Mouse (Mus musculus): ENCODE data around the gene Hnrnpa0. TPM values are rescaled to one million over a fixed set of nuclear protein-coding genes. Genes with fewer than 3 reads are reported as not detected.

Gene Hnrnpa0
- total and polyA plus RNA-seq, 3 experiments, result 165 to 381 (median 209) TPM

- no peak overlapping the region for H3K4me3 ChIP-seq (ENCODE audit: control insufficient read depth in 1 of 2, insufficient read depth in 1 of 2, low read depth in 2 of 2, low read length in 2 of 2)
- H3K9me3 ChIP-seq (replicated peaks; ENCODE audit: insufficient read depth, low read length), result no peaks in the 10 kb centered on the region
- H3K4me1 ChIP-seq (ENCODE audit: control insufficient read depth in 1 of 2, insufficient read depth in 2 of 2, low read length in 2 of 2), result no peaks in the 10 kb centered on the region
- TF ChIP-seq CTCF (IDR thresholded peaks at IDR 0.05 in 2 of 3, conservative IDR thresholded peaks at IDR 0.05 in 1 of 3; ENCODE audit: control insufficient read depth in 1 of 3, insufficient read depth in 1 of 3, low read depth in 2 of 3, low read length in 3 of 3, poor library complexity in 1 of 3, severe bottlenecking in 1 of 3), result 0 out of 6 replicates have a peak, but pooled peaks of 1 of the 3 experiments have one; percentile 6
- no peak for TF ChIP-seq CHD2 (IDR thresholded peaks at IDR 0.05; ENCODE audit: low read length)
- no peak overlapping the region for H3K27ac ChIP-seq (ENCODE audit: control insufficient read depth, low read depth, low read length)
- H3K36me3 ChIP-seq (ENCODE audit: control insufficient read depth in 1 of 2, insufficient read depth in 2 of 2, low read length in 2 of 2), result peaks cover 0 to 26% of the 10 kb centered on the region in 2 experiments; a peak in 2 of 4 replicates
- no peak overlapping the region for H3K9ac ChIP-seq (ENCODE audit: control insufficient read depth, low read depth, low read length, poor library complexity, severe bottlenecking)
- H3K27me3 ChIP-seq (ENCODE audit: control insufficient read depth in 1 of 2, insufficient read depth in 2 of 2, low read length in 2 of 2), result no peaks in the 10 kb centered on the region
- DNase-seq (ENCODE audit: low read depth, low spot score), result no peak
- no peaks in the 10 kb centered on the region for H3K79me2 ChIP-seq (ENCODE audit: control insufficient read depth, insufficient read depth, low read length, poor library complexity)
Measured at GRCm38 (mm10) chr13:58177511-58178208, 49.3 kb upstream of the Hnrnpa0 start.

- H3K4me3 ChIP-seq (ENCODE audit: control insufficient read depth in 1 of 2, insufficient read depth in 1 of 2, low read depth in 2 of 2, low read length in 2 of 2), result no peak overlapping the region
- H3K27me3 ChIP-seq (ENCODE audit: control insufficient read depth in 1 of 2, insufficient read depth in 2 of 2, low read length in 2 of 2), result no peaks in the 10 kb centered on the region
- TF ChIP-seq ETS1 (IDR thresholded peaks at IDR 0.05; ENCODE audit: low read depth, low read length) (no peak), GATA1 (IDR thresholded peaks at IDR 0.05; ENCODE audit: low read depth, low read length) (no peak), MXI1 (IDR thresholded peaks at IDR 0.05; ENCODE audit: low read depth, low read length) (no peak), SMC3 (IDR thresholded peaks at IDR 0.05; ENCODE audit: low read depth, low read length) (no peak), MEF2A (IDR thresholded peaks at IDR 0.05; ENCODE audit: extremely low read depth, insufficient replicate concordance, low read depth, low read length, poor library complexity, severe bottlenecking) (no peak), POLR2A (IDR thresholded peaks at IDR 0.05; ENCODE audit: control insufficient read depth in 1 of 2, insufficient read depth in 1 of 2, low read depth in 1 of 2, low read length in 2 of 2, poor library complexity in 1 of 2) (no peak), MYC (IDR thresholded peaks at IDR 0.05; ENCODE audit: low read depth, low read length) (no peak), CTCF (IDR thresholded peaks at IDR 0.05 in 2 of 3, conservative IDR thresholded peaks at IDR 0.05 in 1 of 3; ENCODE audit: control insufficient read depth in 1 of 3, insufficient read depth in 1 of 3, low read depth in 2 of 3, low read length in 3 of 3, poor library complexity in 1 of 3, severe bottlenecking in 1 of 3) (no peak), NRF1 (IDR thresholded peaks at IDR 0.05; ENCODE audit: insufficient read depth, low read depth, low read length, poor library complexity, severe bottlenecking) (no peak)
- no peak overlapping the region for H3K9ac ChIP-seq (ENCODE audit: control insufficient read depth, low read depth, low read length, poor library complexity, severe bottlenecking)
- no peaks in the 10 kb centered on the region for H3K9me3 ChIP-seq (replicated peaks; ENCODE audit: insufficient read depth, low read length)
- no peak for DNase-seq (ENCODE audit: low read depth, low spot score)
- H3K79me2 ChIP-seq (ENCODE audit: control insufficient read depth, insufficient read depth, low read length, poor library complexity), result no peaks in the 10 kb centered on the region
- H3K4me1 ChIP-seq (ENCODE audit: control insufficient read depth in 1 of 2, insufficient read depth in 2 of 2, low read length in 2 of 2), result no peaks in the 10 kb centered on the region
- peaks cover 0 to 18% of the 10 kb centered on the region in 2 experiments; a peak in 2 of 4 replicates for H3K36me3 ChIP-seq (ENCODE audit: control insufficient read depth in 1 of 2, insufficient read depth in 2 of 2, low read length in 2 of 2)
- H3K27ac ChIP-seq (ENCODE audit: control insufficient read depth, low read depth, low read length), result no peak overlapping the region
Measured at GRCm38 (mm10) chr13:58176105-58176504, 47.7 kb upstream of the Hnrnpa0 start.

- H3K4me3 ChIP-seq (ENCODE audit: control insufficient read depth in 1 of 2, insufficient read depth in 1 of 2, low read depth in 2 of 2, low read length in 2 of 2), result no peak overlapping the region
- no peaks in the 10 kb centered on the region for H3K9me3 ChIP-seq (replicated peaks; ENCODE audit: insufficient read depth, low read length)
- H3K4me1 ChIP-seq (ENCODE audit: control insufficient read depth in 1 of 2, insufficient read depth in 2 of 2, low read length in 2 of 2), result no peaks in the 10 kb centered on the region
- TF ChIP-seq HCFC1 (IDR thresholded peaks at IDR 0.05; ENCODE audit: low read depth, low read length) (no peak), BHLHE40 (IDR thresholded peaks at IDR 0.05; ENCODE audit: borderline replicate concordance, low read depth, low read length) (no peak), CHD1 (IDR thresholded peaks at IDR 0.05; ENCODE audit: low read depth, low read length) (no peak), MYB (IDR thresholded peaks at IDR 0.05; ENCODE audit: low read depth, low read length) (no peak), ZMIZ1 (IDR thresholded peaks at IDR 0.05; ENCODE audit: low read depth, low read length) (no peak), NELFE (IDR thresholded peaks at IDR 0.05; ENCODE audit: low read depth, low read length) (no peak), E2F4 (IDR thresholded peaks at IDR 0.05; ENCODE audit: borderline replicate concordance, low read depth, low read length) (no peak), CTCF (IDR thresholded peaks at IDR 0.05 in 2 of 3, conservative IDR thresholded peaks at IDR 0.05 in 1 of 3; ENCODE audit: control insufficient read depth in 1 of 3, insufficient read depth in 1 of 3, low read depth in 2 of 3, low read length in 3 of 3, poor library complexity in 1 of 3, severe bottlenecking in 1 of 3) (no peak)
- no peak overlapping the region for H3K27ac ChIP-seq (ENCODE audit: control insufficient read depth, low read depth, low read length)
- no peak for DNase-seq (ENCODE audit: low read depth, low spot score)
- no peaks in the 10 kb centered on the region for H3K36me3 ChIP-seq (ENCODE audit: control insufficient read depth in 1 of 2, insufficient read depth in 2 of 2, low read length in 2 of 2)
- no peak overlapping the region for H3K9ac ChIP-seq (ENCODE audit: control insufficient read depth, low read depth, low read length, poor library complexity, severe bottlenecking)
- no peaks in the 10 kb centered on the region for H3K27me3 ChIP-seq (ENCODE audit: control insufficient read depth in 1 of 2, insufficient read depth in 2 of 2, low read length in 2 of 2)
- H3K79me2 ChIP-seq (ENCODE audit: control insufficient read depth, insufficient read depth, low read length, poor library complexity), result no peaks in the 10 kb centered on the region
Measured at GRCm38 (mm10) chr13:58168119-58168518, 39.8 kb upstream of the Hnrnpa0 start.

Data from MEL (cell line).